Mouse (Mus musculus) lung, embryonic 16.5 days (tissue): ENCODE measurements around the gene Setd1a. TPM values are rescaled to one million over a fixed set of nuclear protein-coding genes. Genes with fewer than 3 reads are reported as not detected.
A peak's percentile ranks its signal among the peaks of the same experiment; 100 is the strongest.

Experiments used
- ATAC-seq: fragments of 200-750 bp; cut with Nextera tagmentation; 2 replicates; pipeline ENCODE4 v1.8.0; 2017; ENCODE audit warnings: low read depth, mild to moderate bottlenecking, moderate library complexity
- H3K27ac ChIP-seq: fragments of 300-500 bp; sonication (generic); 2 replicates; pipeline ENCODE4 v1.5.1; 2014; ENCODE audit warnings: mild to moderate bottlenecking, control low read depth, low read length
- H3K27me3 ChIP-seq: fragments of 300-500 bp; sonication (generic); 2 replicates; pipeline ENCODE4 v1.6.1; 2014; ENCODE audit warnings: low read depth, low read length, mixed read lengths; ENCODE audit not compliant: control insufficient read depth, insufficient read depth
- H3K36me3 ChIP-seq: fragments of 300-500 bp; sonication (generic); 2 replicates; pipeline ENCODE4 v1.6.1; 2014; ENCODE audit warnings: low read length; ENCODE audit not compliant: control insufficient read depth, insufficient read depth
- H3K4me1 ChIP-seq: fragments of 300-500 bp; sonication (generic); replicated peaks from 2 replicates; pipeline ENCODE4 v1.6.1; 2014; ENCODE audit warnings: low read length, mixed read lengths; ENCODE audit not compliant: control insufficient read depth, insufficient read depth
- H3K4me2 ChIP-seq: fragments of 300-500 bp; sonication (generic); 2 replicates; pipeline ENCODE4 v1.6.1; 2014; ENCODE audit warnings: low read depth, low read length, control low read depth
- H3K4me3 ChIP-seq: fragments of 300-500 bp; sonication (generic); 2 replicates; pipeline ENCODE4 v1.5.1; 2014; ENCODE audit warnings: mild to moderate bottlenecking, low read length, control low read depth
- H3K9ac ChIP-seq: fragments of 300-500 bp; sonication (generic); 2 replicates; pipeline ENCODE4 v1.6.1; 2014; ENCODE audit warnings: low read length, control low read depth
- H3K9me3 ChIP-seq: fragments of 300-500 bp; sonication (generic); 2 replicates; pipeline ENCODE4 v1.6.1; 2016; ENCODE audit warnings: low read length; ENCODE audit not compliant: control insufficient read depth
- WGBS: fragments of 180-500 bp; shearing (Covaris S2); extraction: QIAGEN DNeasy Blood & Tissue Kit; methylation state at CpG from one replicate; pipeline ENCODE4 v1.1.7; 2014; 5-methylcytosine and 5-hydroxymethylcytosine counted together
- polyA plus RNA-seq: library from polyadenylated mRNA; unstranded; fragments of >200 nt; fragmentation: Nextera tagmentation; extraction: Ambion mirVana; gene quantifications from 2 replicates; pipeline ENCODE4 v1.2.1, GENCODE M21; 2015

Gene Setd1a
- polyA plus RNA-seq, 1 experiment from 2014 or later: 18.1 TPM

DNA sequence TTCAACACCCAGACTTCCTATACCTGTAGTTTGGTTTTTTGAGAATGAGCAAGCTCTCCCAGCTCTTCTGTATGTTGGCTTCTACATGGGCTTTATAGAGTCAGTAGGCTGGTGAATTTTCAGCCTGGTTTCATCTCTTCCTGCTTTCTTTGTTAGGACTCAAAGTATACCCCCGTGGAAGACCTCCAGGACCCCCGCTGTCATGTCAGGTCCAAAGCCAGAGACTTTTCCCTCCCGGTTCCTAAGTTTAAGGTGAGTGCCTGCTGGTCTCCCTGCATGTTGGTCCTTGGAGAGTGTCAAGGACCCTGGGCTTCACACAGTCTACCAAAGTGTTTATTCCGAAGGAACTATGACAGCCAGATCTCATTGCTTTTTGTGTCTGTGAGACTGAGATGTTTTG is 1.9 kb downstream of the Setd1a start:
- Histone ChIP-seq H3K4me2 (peak overlapping the region; percentile 69), H3K27ac (no peak overlapping the region), H3K4me1 (peaks cover 12% of the 10 kb centered on the region), H3K27me3 (no peaks in the 10 kb centered on the region), H3K9me3 (no peaks in the 10 kb centered on the region), H3K9ac (peak overlapping the region; percentile 93), H3K4me3 (peak overlapping the region; percentile 87), H3K36me3 (peaks cover 18% of the 10 kb centered on the region)
- WGBS: 73% methylated on average over 4 of the region's 4 CpGs
- ATAC-seq: no peak

DNA sequence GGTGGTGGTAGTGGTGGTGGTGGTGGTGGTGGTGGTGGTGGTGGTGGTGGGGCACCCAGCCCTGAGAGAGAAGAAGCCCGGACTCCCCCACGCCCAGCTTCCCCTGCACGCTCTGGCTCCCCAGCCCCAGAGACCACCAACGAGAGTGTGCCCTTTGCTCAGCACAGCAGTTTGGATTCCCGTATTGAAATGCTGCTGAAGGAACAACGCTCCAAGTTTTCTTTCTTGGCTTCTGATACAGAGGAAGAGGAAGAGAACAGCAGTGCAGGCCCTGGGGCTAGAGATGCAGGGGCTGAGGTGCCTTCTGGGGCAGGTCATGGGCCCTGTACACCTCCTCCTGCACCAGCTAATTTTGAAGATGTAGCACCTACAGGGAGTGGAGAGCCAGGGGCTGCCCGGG is 8.8 kb downstream of the Setd1a start, which contains the start of gene Gm49388:
Gene Gm49388, plus strand, starts transcription at position 301 of the 400 bp plus-strand sequence.
- no peaks in the 10 kb centered on the region for H3K27me3 ChIP-seq
- no peak for ATAC-seq
- 90% methylated on average over 7 of the region's 7 CpGs for WGBS

DNA sequence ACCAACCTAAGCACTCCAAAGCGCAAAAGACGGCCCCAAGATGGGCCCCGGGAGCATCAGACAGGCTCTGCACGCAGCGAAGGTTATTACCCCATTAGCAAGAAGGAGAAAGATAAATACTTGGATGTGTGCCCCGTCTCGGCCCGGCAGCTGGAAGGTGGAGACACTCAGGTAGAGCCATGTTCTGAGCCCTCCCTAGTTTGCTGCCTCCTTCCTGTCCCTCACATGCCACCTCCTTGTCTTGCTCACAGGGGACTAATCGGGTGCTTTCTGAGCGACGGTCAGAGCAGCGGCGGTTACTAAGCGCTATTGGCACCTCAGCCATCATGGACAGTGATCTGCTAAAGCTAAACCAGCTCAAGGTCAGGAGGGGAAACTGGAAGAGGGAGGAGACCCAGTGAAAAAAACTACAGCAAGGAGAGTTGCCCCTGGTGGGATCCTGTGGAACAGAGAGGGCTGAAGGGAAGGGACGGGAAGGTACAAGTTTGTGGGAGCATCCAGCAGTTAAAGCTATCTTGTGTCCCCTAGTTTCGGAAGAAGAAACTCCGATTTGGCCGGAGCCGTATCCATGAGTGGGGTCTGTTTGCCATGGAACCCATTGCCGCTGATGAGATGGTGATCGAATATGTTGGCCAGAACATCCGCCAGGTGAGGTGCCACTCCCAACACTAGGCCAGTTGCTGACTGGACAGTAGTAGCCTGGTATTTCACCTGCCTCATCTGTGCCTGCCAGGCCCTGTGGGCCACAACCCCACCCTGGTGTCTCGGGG is 20.8 kb downstream of the Setd1a start:
- no peak for ATAC-seq
- Histone ChIP-seq H3K4me3 (no peak overlapping the region), H3K4me1 (peaks cover 6% of the 10 kb centered on the region), H3K9ac (no peak overlapping the region), H3K27ac (no peak overlapping the region), H3K36me3 (peaks cover 57% of the 10 kb centered on the region), H3K9me3 (no peaks in the 10 kb centered on the region), H3K27me3 (no peaks in the 10 kb centered on the region), H3K4me2 (no peak overlapping the region)
- 86% methylated on average over 23 of the region's 23 CpGs for WGBS

More for the DNA sequence above, 8.8 kb downstream of the Setd1a start, which contains the start of gene Gm49388:
- no peak within 1 kb of the TSS for H3K4me3 ChIP-seq
- H3K4me1 ChIP-seq: no peaks in the 10 kb centered on the region
- no peak within 1 kb of the TSS for H3K4me2 ChIP-seq
- H3K9me3 ChIP-seq: no peaks in the 10 kb centered on the region
- no peak within 1 kb of the TSS for H3K27ac ChIP-seq
- no peak within 1 kb of the TSS for H3K9ac ChIP-seq
- H3K36me3 ChIP-seq: peaks cover 61% of the 10 kb centered on the region

DNA sequence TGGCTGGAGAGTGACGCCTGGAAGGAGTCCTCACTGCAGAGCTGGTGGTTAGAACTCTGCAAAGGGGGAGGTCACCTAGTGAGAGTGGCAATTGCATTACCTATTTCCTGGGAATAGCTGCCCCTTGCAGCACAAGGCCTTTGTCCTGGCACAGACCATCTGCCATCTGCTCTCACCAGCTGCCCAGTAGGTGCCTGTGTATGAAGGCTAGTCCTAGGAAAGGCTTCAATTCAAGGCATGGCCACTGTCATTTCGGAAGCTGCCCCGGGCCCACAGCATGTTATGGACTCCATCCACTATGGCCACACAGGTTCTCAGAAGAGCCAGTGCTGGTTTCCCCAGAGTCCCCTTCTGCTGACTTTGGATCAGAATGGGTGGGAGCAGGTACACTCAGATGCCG is 22.1 kb downstream of the Setd1a start:
- H3K4me2 ChIP-seq: no peak overlapping the region
- 83% methylated on average over 4 of the region's 4 CpGs for WGBS
- no peak for ATAC-seq
- H3K9me3 ChIP-seq: no peaks in the 10 kb centered on the region
- H3K27me3 ChIP-seq: no peaks in the 10 kb centered on the region
- no peak overlapping the region for H3K4me3 ChIP-seq
- no peak overlapping the region for H3K27ac ChIP-seq
- H3K4me1 ChIP-seq: peaks cover 6% of the 10 kb centered on the region
- H3K9ac ChIP-seq: no peak overlapping the region
- H3K36me3 ChIP-seq: peaks cover 48% of the 10 kb centered on the region

DNA sequence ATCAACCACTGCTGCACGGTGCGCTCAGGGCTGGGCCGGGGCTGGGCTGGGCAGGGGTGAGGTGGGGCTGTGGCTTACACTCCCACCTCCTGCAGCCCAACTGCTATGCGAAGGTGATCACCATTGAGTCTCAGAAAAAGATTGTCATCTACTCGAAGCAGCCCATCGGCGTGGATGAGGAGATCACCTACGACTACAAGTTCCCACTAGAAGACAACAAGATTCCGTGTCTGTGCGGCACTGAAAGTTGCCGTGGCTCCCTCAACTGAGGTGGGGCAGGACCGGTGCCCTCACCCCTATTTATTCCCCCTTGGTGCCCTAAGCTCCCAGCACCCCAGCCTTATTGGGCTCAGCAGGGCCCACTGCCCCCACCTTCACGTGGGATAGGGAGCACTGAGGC is 22.7 kb downstream of the Setd1a start:
- 88% methylated on average over 13 of the region's 13 CpGs for WGBS
- Histone ChIP-seq H3K4me2 (no peak overlapping the region), H3K27ac (no peak overlapping the region), H3K36me3 (peaks cover 44% of the 10 kb centered on the region), H3K4me3 (no peak overlapping the region), H3K9me3 (no peaks in the 10 kb centered on the region), H3K27me3 (no peaks in the 10 kb centered on the region), H3K9ac (no peak overlapping the region), H3K4me1 (peaks cover 6% of the 10 kb centered on the region)
- ATAC-seq: no peak

DNA sequence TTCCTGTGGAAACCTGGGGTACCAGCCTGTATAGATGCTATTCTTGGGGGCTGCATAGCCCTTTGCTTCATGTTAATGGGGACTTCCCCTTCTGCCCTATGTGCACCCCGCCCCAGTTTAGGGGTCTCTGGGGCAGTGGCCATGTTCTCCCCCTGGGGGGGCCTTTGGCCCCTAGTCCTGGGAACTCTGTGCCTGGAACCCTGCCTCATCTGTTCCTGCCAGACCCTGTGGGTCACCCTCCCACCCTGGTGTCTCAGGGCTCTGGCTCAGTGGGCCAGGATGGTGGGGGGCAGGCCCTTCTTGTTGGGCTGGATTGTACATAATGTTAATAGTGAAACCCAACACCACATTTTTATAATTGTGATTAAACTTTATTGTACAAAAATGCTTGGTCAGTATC is 23.3 kb downstream of the Setd1a start:
- Histone ChIP-seq H3K4me1 (peaks cover 6% of the 10 kb centered on the region), H3K4me3 (no peak overlapping the region), H3K9ac (no peak overlapping the region), H3K27me3 (no peaks in the 10 kb centered on the region), H3K4me2 (no peak overlapping the region), H3K27ac (no peak overlapping the region), H3K9me3 (no peaks in the 10 kb centered on the region), H3K36me3 (peaks cover 44% of the 10 kb centered on the region)
- no peak for ATAC-seq
- WGBS: 69% methylated on average over 1 of the region's 1 CpGs

DNA sequence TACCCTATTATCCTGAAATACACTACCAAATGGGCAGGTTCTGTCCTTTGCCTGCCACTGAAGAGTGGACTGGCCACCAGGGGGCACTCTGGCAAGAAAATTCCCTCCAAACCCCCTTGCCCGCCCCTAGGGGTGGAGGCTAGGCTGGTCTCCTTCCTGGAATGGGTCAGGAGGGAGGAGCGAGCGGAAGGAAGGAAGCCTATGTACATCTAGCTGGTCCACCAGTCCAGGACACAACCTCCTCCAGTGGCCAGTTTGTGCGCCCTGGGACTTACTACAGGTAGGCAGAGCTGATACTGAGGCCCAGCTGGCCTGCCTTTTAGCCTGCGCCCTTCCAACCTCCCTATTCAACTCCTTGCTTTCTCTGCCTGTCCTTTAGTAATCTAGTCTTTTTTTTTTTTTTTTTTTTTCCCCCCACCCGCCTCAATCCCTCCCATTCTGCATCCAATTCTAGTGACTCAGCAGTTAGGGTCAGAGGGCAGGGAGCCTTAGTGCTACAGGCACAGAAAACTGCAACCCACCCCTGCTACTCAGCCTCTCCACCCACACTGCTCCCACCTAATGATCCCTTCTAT is 24.1 kb downstream of the Setd1a start, which contains the start of gene Hsd3b7:
Gene Hsd3b7, plus strand, starts transcription at position 170 of the 575 bp plus-strand sequence.
- H3K27ac ChIP-seq: no peak within 1 kb of the TSS; the same call in 1 of the 2 replicates
- 22% methylated on average over 6 of the region's 6 CpGs for WGBS
- H3K36me3 ChIP-seq: peaks cover 38% of the 10 kb centered on the region
- peak within 1 kb of the TSS; percentile 58 for H3K9ac ChIP-seq
- H3K4me2 ChIP-seq: peak within 1 kb of the TSS; percentile 45
- ATAC-seq: peak; percentile 96
- no peaks in the 10 kb centered on the region for H3K9me3 ChIP-seq
- peak within 1 kb of the TSS; percentile 28 for H3K4me3 ChIP-seq
- H3K27me3 ChIP-seq: no peaks in the 10 kb centered on the region
- peaks cover 6% of the 10 kb centered on the region for H3K4me1 ChIP-seq

DNA sequence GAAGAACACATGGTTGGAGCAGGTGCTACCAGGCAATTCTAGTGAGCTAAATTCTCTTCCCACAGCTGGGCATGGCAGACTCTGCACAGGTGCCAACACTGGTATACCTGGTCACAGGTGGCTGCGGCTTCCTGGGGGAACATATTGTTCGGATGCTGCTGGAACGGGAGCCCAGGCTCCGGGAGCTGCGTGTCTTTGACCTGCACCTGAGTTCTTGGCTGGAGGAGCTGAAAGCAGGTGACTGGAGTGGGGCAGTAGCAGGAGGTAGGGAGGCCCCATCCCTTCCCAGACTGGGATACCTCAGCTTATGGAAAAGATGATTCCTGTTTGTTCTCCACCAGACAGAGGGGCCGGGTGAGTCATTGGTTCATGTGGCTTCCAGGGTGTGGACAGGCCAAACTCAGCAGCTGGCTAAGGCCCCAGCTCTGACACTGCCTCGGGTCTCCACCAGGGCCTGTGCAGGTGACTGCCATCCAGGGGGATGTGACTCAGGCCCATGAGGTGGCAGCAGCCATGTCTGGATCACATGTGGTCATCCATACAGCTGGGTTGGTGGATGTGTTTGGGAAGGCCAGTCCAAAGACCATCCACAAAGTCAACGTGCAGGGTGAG is 24.6 kb downstream of the Setd1a start:
- peaks cover 6% of the 10 kb centered on the region for H3K4me1 ChIP-seq
- ATAC-seq: no peak
- H3K27me3 ChIP-seq: no peaks in the 10 kb centered on the region
- no peak overlapping the region; the same call in 1 of the 2 replicates for H3K27ac ChIP-seq
- WGBS: 87% methylated on average over 8 of the region's 8 CpGs
- H3K9me3 ChIP-seq: no peaks in the 10 kb centered on the region
- peak overlapping the region; percentile 58 for H3K9ac ChIP-seq
- H3K36me3 ChIP-seq: peaks cover 32% of the 10 kb centered on the region
- H3K4me3 ChIP-seq: peak overlapping the region; percentile 28
- peak overlapping the region; percentile 45 for H3K4me2 ChIP-seq

DNA sequence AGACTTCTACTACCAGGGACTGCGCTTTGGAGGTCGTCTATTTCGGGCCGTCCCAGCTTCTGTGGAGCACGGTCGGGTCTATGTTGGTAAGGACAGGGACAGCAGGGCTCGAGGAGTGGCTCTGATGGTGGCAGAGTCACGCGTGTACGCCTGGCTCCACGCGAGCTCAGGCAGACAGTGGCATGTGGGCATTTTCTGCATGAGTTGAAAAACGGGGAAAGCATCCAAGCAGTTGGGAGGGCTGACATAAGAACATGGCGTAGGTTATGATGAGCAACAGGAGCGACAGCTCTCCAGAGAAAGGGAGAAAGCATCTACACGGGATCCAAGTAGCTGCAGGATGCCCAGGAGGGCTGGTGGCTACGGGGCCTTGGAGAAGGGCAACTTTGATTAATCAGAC is 25.8 kb downstream of the Setd1a start:
- Histone ChIP-seq H3K9me3 (no peaks in the 10 kb centered on the region), H3K4me2 (no peak overlapping the region), H3K4me1 (peaks cover 6% of the 10 kb centered on the region), H3K9ac (no peak overlapping the region), H3K36me3 (peaks cover 22% of the 10 kb centered on the region), H3K27ac (no peak overlapping the region), H3K27me3 (no peaks in the 10 kb centered on the region), H3K4me3 (no peak overlapping the region)
- no peak for ATAC-seq
- 88% methylated on average over 17 of the region's 17 CpGs for WGBS
